Mouse (Mus musculus) C2C12 (cell line): ENCODE measurements at regions not wholly inside any gene's neighbourhood (a gene's known extent, or its start where the extent isn't known, plus 50 kb on each side); places are given as distances from the start of the nearest gene placed in this dataset.

Experiments
- H3K27me3 ChIP-seq: one replicate; pipeline ENCODE4 v1.6.1; 2011; ENCODE audit not compliant: control insufficient read depth, insufficient read depth, insufficient read length
- H3K36me3 ChIP-seq: one replicate; pipeline ENCODE4 v1.6.1; 2011; ENCODE audit not compliant: control insufficient read depth, insufficient read depth
- H3K4me3 ChIP-seq: one replicate; pipeline ENCODE4 v1.5.1; 2011; ENCODE audit warnings: mild to moderate bottlenecking, control low read depth; ENCODE audit not compliant: poor library complexity, insufficient read depth, severe bottlenecking
- H3K79me2 ChIP-seq: one replicate; pipeline ENCODE4 v1.6.1; 2011; ENCODE audit not compliant: control insufficient read depth, insufficient read depth
- H3K79me3 ChIP-seq: one replicate; pipeline ENCODE4 v1.6.1; 2011; ENCODE audit warnings: low read depth, control low read depth
- H3ac ChIP-seq: one replicate; pipeline ENCODE3; 2011; ENCODE audit warnings: low read depth; ENCODE audit not compliant: control insufficient read depth, insufficient read length
- CEBPB ChIP-seq: IDR thresholded peaks from one replicate; pipeline ENCODE4 v1.6.1; 2011; ENCODE audit warnings: low read depth, mild to moderate bottlenecking, control low read depth, moderate library complexity
- CTCF ChIP-seq: IDR thresholded peaks from one replicate; pipeline ENCODE4 v1.5.1; 2011; ENCODE audit not compliant: control insufficient read depth, insufficient read depth, insufficient read length
- FOSL1 ChIP-seq: IDR thresholded peaks from one replicate; pipeline ENCODE4 v1.8.0; 2011; ENCODE audit warnings: mild to moderate bottlenecking, low read length; ENCODE audit not compliant: poor library complexity, insufficient read depth, severe bottlenecking
- MAX ChIP-seq: IDR thresholded peaks from one replicate; pipeline ENCODE4 v1.6.1; 2011; ENCODE audit warnings: mild to moderate bottlenecking, control low read depth
- MYOD1 ChIP-seq: IDR thresholded peaks from one replicate; pipeline ENCODE4 v1.6.1; 2011; ENCODE audit warnings: low read depth; ENCODE audit not compliant: control insufficient read depth, insufficient read length
- MYOG ChIP-seq: IDR thresholded peaks from one replicate; pipeline ENCODE4 v1.6.1; 2011; ENCODE audit not compliant: control insufficient read depth, insufficient read length; ENCODE audit errors: extremely low read depth
- USF1 ChIP-seq: IDR thresholded peaks from one replicate; pipeline ENCODE4 v1.6.1; 2011; ENCODE audit warnings: low read depth, mild to moderate bottlenecking, control low read depth, moderate library complexity

GRCm38 (mm10) chr6:6695742-6696430, 117.4 kb upstream of the Sem1 start:
- Histone ChIP-seq H3K79me2 (no peaks in the 10 kb centered on the region), H3K27me3 (no peaks in the 10 kb centered on the region), H3K4me3 (no peak overlapping the region), H3K36me3 (no peaks in the 10 kb centered on the region), H3ac (no peak overlapping the region), H3K79me3 (no peaks in the 10 kb centered on the region)
- TF ChIP-seq MYOD1 (no peak), CTCF (no peak), USF1 (no peak), FOSL1 (no peak), MYOG (no peak), MAX (no peak), CEBPB (no peak)

GRCm38 (mm10) chr6:6697418-6697979, 119.0 kb upstream of the Sem1 start:
- Histone ChIP-seq H3K4me3 (no peak overlapping the region), H3K27me3 (no peaks in the 10 kb centered on the region), H3K79me2 (no peaks in the 10 kb centered on the region), H3ac (no peak overlapping the region), H3K36me3 (no peaks in the 10 kb centered on the region), H3K79me3 (no peaks in the 10 kb centered on the region)
- TF ChIP-seq CEBPB (no peak), FOSL1 (no peak), MAX (no peak), MYOD1 (no peak), CTCF (no peak), MYOG (no peak), USF1 (no peak)

- Histone ChIP-seq H3ac (no peak overlapping the region), H3K79me3 (no peaks in the 10 kb centered on the region), H3K4me3 (no peak overlapping the region), H3K27me3 (no peaks in the 10 kb centered on the region), H3K36me3 (no peaks in the 10 kb centered on the region), H3K79me2 (no peaks in the 10 kb centered on the region)
- TF ChIP-seq USF1 (no peak), FOSL1 (no peak), CEBPB (no peak), MAX (no peak), MYOG (no peak), CTCF (no peak), MYOD1 (no peak)
Observed at GRCm38 (mm10) chr6:6706729-6707128, 128.3 kb upstream of the Sem1 start.

GRCm38 (mm10) chr6:6709057-6709456, 130.6 kb upstream of the Sem1 start:
- TF ChIP-seq MYOD1 (no peak), MAX (no peak), MYOG (no peak), CTCF (no peak), USF1 (no peak), FOSL1 (no peak), CEBPB (no peak)
- Histone ChIP-seq H3K27me3 (no peaks in the 10 kb centered on the region), H3K79me2 (no peaks in the 10 kb centered on the region)

GRCm38 (mm10) chr6:6730259-6730658, 132.9 kb upstream of the Dlx6 start:
- H3K79me3 ChIP-seq = no peaks in the 10 kb centered on the region
- H3K79me2 ChIP-seq = no peaks in the 10 kb centered on the region
- H3ac ChIP-seq = no peak overlapping the region
- H3K4me3 ChIP-seq = no peak overlapping the region
- no peaks in the 10 kb centered on the region for H3K27me3 ChIP-seq
- no peaks in the 10 kb centered on the region for H3K36me3 ChIP-seq
- no peak for TF ChIP-seq CTCF
- TF ChIP-seq MAX = no peak
- TF ChIP-seq FOSL1 = no peak
- no peak for TF ChIP-seq MYOG
- no peak for TF ChIP-seq CEBPB
- no peak for TF ChIP-seq MYOD1
- no peak for TF ChIP-seq USF1

More at GRCm38 (mm10) chr6:6709057-6709456, 130.6 kb upstream of the Sem1 start:
- Histone ChIP-seq H3ac (no peak overlapping the region), H3K4me3 (no peak overlapping the region), H3K79me3 (no peaks in the 10 kb centered on the region), H3K36me3 (no peaks in the 10 kb centered on the region)

- H3K79me2 ChIP-seq = no peaks in the 10 kb centered on the region
- no peaks in the 10 kb centered on the region for H3K79me3 ChIP-seq
- TF ChIP-seq FOSL1 = no peak
- TF ChIP-seq MAX = no peak
- TF ChIP-seq USF1 = no peak
- TF ChIP-seq MYOD1 = no peak
- TF ChIP-seq CEBPB = no peak
- TF ChIP-seq CTCF = no peak
- TF ChIP-seq MYOG = no peak
- no peak overlapping the region for H3ac ChIP-seq
- H3K27me3 ChIP-seq = no peaks in the 10 kb centered on the region
- no peak overlapping the region for H3K4me3 ChIP-seq
- H3K36me3 ChIP-seq = no peaks in the 10 kb centered on the region
Observed at GRCm38 (mm10) chr6:6745394-6745793, 117.7 kb upstream of the Dlx6 start.
